9 mouse cellular contexts compared by ENCODE assay signal in the genomic region with DNA sequence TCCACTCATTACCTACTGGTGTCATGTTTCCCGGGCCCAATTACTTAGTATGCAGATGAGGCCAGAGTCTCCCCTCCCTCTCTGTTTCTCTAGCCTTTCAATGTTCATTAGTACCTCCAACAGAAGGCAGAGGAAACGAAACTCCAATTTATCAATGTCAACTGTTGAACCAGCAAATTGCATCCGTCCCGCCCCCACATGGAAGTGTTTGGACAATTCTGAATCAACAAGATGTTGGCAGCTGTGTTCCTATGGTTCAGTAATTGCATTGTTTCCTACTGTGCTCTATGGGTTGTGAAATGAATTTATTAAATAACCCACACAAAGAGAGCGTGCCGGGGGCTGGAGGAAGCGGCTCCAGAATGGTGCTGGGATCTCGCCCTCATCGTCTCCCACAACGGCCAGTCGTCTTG.
DNase-seq lines count a peak whose midpoint lies in the region; ATAC-seq lines count a peak whose summit lies in the region.
"Had no signal": no experiment of that assay in that cellular context is flagged by ENCODE, and none has a peak within 500 bp of the region (broad histone marks: within the 10 kb centered on the region; RNA-seq: fewer than 3 reads in every experiment).

No protein-coding gene starts in this region.

- no peak overlapping the region for H3K4me3 ChIP-seq in intestine, embryonic 14.5 days (ENCODE audit: low read depth, low read length)
- H3K4me3 ChIP-seq in midbrain, embryonic 16.5 days (ENCODE audit: low read depth, low read length) = no peak overlapping the region

- H3K27me3 ChIP-seq in intestine, embryonic 14.5 days (replicated peaks; ENCODE audit: control insufficient read depth, insufficient read depth, low read length) = no peaks in the 10 kb centered on the region
- H3K27me3 ChIP-seq in midbrain, embryonic 16.5 days (ENCODE audit: control insufficient read depth, insufficient read depth, low read depth, low read length) = no peaks in the 10 kb centered on the region

- H3K4me1 ChIP-seq in intestine, embryonic 14.5 days (replicated peaks; ENCODE audit: control insufficient read depth, insufficient read depth, low read length) = peaks cover 10% of the 10 kb centered on the region; the same call in 1 of the 2 replicates
- H3K4me1 ChIP-seq in midbrain, embryonic 16.5 days (ENCODE audit: control insufficient read depth, insufficient read depth, low read length) = peaks cover 12% of the 10 kb centered on the region

- H3K4me2 ChIP-seq in intestine, embryonic 14.5 days (ENCODE audit: low read length) = 0 out of 2 replicates have a peak overlapping the region, but pooled peaks have one; percentile 5
- H3K4me2 ChIP-seq in midbrain, embryonic 16.5 days (ENCODE audit: low read length) = peak overlapping the region; percentile 24; the same call in 1 of the 2 replicates

- H3K36me3 ChIP-seq in intestine, embryonic 14.5 days (ENCODE audit: control insufficient read depth, insufficient read depth, low read length) = no peaks in the 10 kb centered on the region
- H3K36me3 ChIP-seq in midbrain, embryonic 16.5 days (ENCODE audit: control insufficient read depth, insufficient read depth, low read length) = no peaks in the 10 kb centered on the region

- H3K27ac ChIP-seq in intestine, embryonic 14.5 days (ENCODE audit: low read depth) = no peak overlapping the region
- no peak overlapping the region for H3K27ac ChIP-seq in midbrain, embryonic 16.5 days (ENCODE audit: low read length)
- H3K27ac ChIP-seq: liver, embryonic 14.5 days had no signal

- 52% methylated on average over 11 of the region's 11 CpGs for WGBS in intestine, embryonic 14.5 days
- 30% methylated on average over 11 of the region's 11 CpGs for WGBS in midbrain, embryonic 16.5 days

- H3K9ac ChIP-seq in intestine, embryonic 14.5 days (ENCODE audit: low read length) = no peak overlapping the region
- no peak overlapping the region for H3K9ac ChIP-seq in midbrain, embryonic 16.5 days (ENCODE audit: low read depth, low read length)
- H3K9ac ChIP-seq: liver, embryonic 14.5 days had no signal

- peak; percentile 21 for DNase-seq in heart, adult 8-10 months (ENCODE audit: low spot score)
- no peak for DNase-seq in heart, postnatal 36 days
- DNase-seq in embryo, embryonic 11 days = peak; percentile 60
- no peak for DNase-seq in intestine, embryonic 14.5 days (ENCODE audit: low spot score)
- no peak for DNase-seq in thymus, postnatal 36 days
- DNase-seq in cerebellum, adult 8-10 months = no peak

- H3K9me3 ChIP-seq in intestine, embryonic 14.5 days (ENCODE audit: control insufficient read depth, low read length) = peaks cover 5% of the 10 kb centered on the region; the same call in 1 of the 2 replicates
- H3K9me3 ChIP-seq in midbrain, embryonic 16.5 days (replicated peaks; ENCODE audit: control insufficient read depth, low read length, poor library complexity, severe bottlenecking) = no peaks in the 10 kb centered on the region

- intact Hi-C loops in heart, postnatal 36 days (cut with DNase I) = no loop called here

- ATAC-seq in intestine, embryonic 14.5 days (replicated peaks; ENCODE audit: low FRiP score, low TSS enrichment, low read depth) = 0 out of 2 replicates have a peak, but pooled peaks have one; percentile 27
- ATAC-seq in midbrain, embryonic 16.5 days = peak; percentile 72
- no peak for ATAC-seq in frontal cortex, adult (ENCODE audit: low TSS enrichment)

Comparison
In these comparisons a context has a peak if more than half of its experiments do, and no peak if none do; other contexts are left out.
1. DNase-seq: peak in heart, adult 8-10 months (single experiment) and embryo, embryonic 11 days (single experiment); none in heart, postnatal 36 days (0 of 2), intestine, embryonic 14.5 days (single experiment), thymus, postnatal 36 days (0 of 2) and cerebellum, adult 8-10 months (single experiment).